Mouse (Mus musculus): Measurements from ENCODE around the gene Wipi2. TPM values are rescaled to one million over a fixed set of nuclear protein-coding genes. Genes with fewer than 3 reads are reported as not detected.

Wipi2 gene
- polyA plus RNA-seq, 1 experiment from 2014 or later: 60.9 TPM

DNA sequence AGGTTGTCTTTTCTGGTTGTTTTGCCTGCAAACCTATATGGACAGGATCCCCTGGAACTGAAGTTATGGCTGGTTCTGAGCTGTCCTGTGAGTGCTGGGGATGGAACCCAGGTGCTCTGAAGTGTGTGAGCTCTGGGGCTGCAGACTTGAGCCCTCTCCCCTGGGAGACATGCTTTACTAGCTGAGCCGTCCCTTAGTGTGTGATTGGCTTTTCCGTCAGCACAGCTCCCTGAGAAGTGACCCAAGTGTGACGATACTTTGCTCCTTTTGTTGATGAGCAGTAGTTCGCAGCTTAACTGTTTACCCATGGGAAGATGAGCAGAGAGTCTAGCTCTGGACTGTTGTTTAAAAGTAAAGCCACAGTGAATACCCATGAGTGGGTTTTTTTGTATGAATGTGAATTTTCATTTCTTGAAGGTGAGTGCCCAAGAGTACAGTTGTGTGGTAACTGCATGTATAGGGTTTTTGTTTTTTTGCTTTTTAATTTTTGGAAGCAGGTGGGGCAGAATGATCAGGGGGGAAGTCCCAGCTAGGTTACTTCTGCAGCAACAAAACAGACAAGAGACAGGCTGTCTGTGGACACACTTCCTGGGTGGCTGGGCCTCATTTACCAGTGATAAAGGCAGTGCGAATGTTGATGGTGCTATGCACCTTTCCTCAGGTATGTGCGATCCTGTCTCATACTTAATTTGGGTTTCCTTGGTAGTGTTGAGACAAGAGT is 14.0 kb downstream of the Wipi2 start:
- DNase-seq (ENCODE audit: low spot score): no peak
- WGBS: 78% methylated on average over 6 of the region's 6 CpGs
- H3K4me1 ChIP-seq: 0 out of 2 replicates have a peak, but pooled peaks cover 5% of the 10 kb centered on the region

DNA sequence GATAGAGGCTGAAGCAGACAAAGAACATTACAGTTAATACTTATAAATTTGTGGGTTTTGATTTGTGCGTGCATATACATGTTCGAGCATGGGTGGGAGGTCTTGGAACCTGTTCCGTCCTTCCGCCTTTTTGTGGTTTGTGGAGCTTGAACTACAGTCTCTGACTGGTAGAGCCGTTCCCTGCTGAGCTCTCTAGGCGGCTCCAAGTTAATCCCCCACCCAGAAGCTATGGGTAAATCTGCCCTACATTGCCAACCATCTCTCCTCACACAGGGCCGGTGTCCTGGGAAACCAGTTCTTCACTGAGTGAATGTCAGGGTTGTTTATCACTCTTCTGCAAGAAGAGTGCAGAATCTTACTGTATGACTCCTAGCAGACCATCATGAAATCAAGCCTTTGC is 20.7 kb downstream of the Wipi2 start:
- Histone ChIP-seq H3K27ac (replicated peaks) (peak overlapping the region; percentile 23; the same call in 1 of the 2 replicates), H3K4me1 (peaks cover 22% of the 10 kb centered on the region), H3K36me3 (peaks cover 36% of the 10 kb centered on the region), H3K4me3 (no peak overlapping the region), H3K27me3 (ENCODE audit: low read depth, poor library complexity, severe bottlenecking) (no peaks in the 10 kb centered on the region), H3K9me3 (replicated peaks) (no peaks in the 10 kb centered on the region)
- no peak for DNase-seq (ENCODE audit: low spot score)
- 71% methylated on average over 7 of the region's 7 CpGs for WGBS

More for the DNA sequence above, 14.0 kb downstream of the Wipi2 start:
- Histone ChIP-seq H3K27ac (replicated peaks) (no peak overlapping the region), H3K9me3 (replicated peaks) (no peaks in the 10 kb centered on the region), H3K36me3 (peaks cover 82% of the 10 kb centered on the region), H3K27me3 (ENCODE audit: low read depth, poor library complexity, severe bottlenecking) (no peaks in the 10 kb centered on the region), H3K4me3 (no peak overlapping the region)

DNA sequence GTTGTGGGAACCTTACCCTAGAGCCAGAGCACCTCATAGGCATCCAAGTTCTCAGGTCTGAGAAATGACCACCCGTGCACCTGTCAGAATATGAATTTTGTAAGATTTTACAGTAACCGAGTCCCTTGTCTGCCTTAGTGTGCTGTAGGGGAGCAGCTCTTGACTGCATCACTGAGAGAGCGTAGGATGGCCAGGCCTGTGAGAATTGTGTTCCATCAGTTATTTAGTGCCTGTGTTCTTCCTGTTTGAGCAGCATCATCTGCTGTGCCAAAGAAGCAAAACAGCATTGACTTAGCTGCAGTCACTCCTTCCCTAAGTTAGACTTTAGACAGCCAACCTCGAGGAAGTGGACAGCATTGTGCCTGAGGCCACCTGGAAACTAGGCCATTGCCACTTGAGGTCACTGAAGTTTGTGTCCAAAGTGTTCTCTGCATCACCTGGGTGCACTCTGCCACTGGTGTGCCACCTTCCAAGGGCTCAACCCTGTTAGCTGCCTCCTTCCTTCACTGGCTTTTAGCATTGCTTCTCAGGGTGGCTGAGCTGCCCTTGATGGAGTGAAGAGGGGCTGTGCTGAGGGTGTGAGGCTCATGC is 22.1 kb downstream of the Wipi2 start:
- Histone ChIP-seq H3K27me3 (ENCODE audit: low read depth, poor library complexity, severe bottlenecking) (no peaks in the 10 kb centered on the region), H3K27ac (replicated peaks) (peak overlapping the region; percentile 64), H3K9me3 (replicated peaks) (no peaks in the 10 kb centered on the region), H3K36me3 (peaks cover 27% of the 10 kb centered on the region), H3K4me1 (peaks cover 22% of the 10 kb centered on the region), H3K4me3 (no peak overlapping the region)
- no peak for DNase-seq (ENCODE audit: low spot score)
- WGBS: 94% methylated on average over 4 of the region's 4 CpGs

DNA sequence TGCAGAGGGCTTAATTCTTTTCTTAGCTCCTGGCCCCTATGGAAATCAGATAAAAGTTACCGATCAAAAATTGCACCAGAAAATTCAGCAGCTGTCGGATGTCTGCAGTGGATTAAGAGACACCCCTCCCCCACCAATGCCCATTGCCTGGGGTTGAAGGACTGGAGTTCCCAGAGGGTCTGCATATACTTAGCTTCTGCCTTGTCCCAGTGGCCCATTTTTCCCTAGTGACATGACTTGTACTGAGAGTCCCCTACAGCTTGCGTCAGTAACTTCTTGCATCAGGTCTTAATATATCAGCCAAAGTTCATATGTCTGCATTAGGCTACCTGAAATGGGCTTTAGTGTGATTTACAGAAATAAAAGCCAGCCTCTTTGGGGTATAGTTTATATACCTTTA is 22.9 kb downstream of the Wipi2 start:
- 68% methylated on average over 3 of the region's 3 CpGs for WGBS
- Histone ChIP-seq H3K27me3 (ENCODE audit: low read depth, poor library complexity, severe bottlenecking) (no peaks in the 10 kb centered on the region), H3K4me3 (no peak overlapping the region), H3K36me3 (peaks cover 29% of the 10 kb centered on the region), H3K4me1 (peaks cover 22% of the 10 kb centered on the region), H3K9me3 (replicated peaks) (no peaks in the 10 kb centered on the region), H3K27ac (replicated peaks) (peak overlapping the region; percentile 64; the same call in 1 of the 2 replicates)
- no peak for DNase-seq (ENCODE audit: low spot score)

DNA sequence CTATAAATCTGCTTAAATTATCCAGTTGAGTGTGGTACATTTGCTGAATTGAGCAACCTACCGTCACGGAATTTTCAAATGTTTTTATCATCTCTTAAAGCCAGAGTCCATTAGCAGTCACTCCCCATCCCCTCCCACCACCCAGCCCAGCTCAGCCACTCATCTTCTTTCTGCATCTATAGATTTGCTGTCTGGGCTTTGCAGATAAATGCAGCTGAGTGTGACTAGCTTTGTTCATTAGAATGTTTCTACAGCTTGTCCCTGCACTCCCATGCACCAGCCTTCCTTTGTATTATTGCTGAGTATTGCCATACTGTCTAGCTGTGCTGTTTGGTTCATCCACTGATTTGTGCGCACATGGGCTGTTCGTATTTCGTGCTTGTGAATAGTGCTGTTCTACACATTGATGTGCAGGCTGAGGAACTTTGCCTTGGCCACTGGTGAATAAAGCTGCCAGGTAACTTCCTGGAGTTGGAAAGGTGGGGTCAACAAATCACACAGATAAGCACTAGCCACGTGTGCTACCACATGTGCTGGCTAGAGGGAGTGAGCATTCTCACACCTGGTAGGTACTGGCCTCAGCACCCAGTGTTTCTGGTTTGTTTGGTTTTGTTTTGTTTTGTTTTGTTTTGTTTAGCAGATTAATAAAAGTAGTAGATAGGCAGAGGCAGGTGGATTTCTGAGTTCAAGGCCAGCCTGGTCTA is 23.4 kb downstream of the Wipi2 start:
- no peaks in the 10 kb centered on the region for H3K27me3 ChIP-seq (ENCODE audit: low read depth, poor library complexity, severe bottlenecking)
- H3K4me3 ChIP-seq: no peak overlapping the region
- DNase-seq (ENCODE audit: low spot score): no peak
- WGBS: 83% methylated on average over 6 of the region's 6 CpGs
- peaks cover 33% of the 10 kb centered on the region for H3K36me3 ChIP-seq
- peaks cover 22% of the 10 kb centered on the region for H3K4me1 ChIP-seq
- H3K9me3 ChIP-seq (replicated peaks): no peaks in the 10 kb centered on the region
- H3K27ac ChIP-seq (replicated peaks): no peak overlapping the region

DNA sequence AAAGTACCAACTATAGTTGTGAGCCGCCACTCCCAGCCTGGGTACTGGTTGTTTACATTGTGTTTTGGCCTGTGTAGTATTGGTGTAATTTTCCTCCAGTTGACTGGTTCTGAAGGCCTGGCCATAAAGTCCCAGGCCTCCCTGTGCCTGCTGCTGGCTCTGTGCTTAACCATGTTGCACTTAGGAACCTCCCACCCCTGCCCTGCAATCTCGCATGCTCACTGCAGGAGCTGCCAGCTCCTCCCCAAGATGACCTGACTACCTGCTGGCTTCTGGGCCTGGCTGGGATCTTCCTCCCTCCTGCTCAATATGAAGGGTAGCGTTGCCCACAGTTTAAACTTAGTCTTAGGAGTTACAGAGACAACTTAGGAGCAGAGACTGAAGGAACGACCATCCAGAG is 24.8 kb downstream of the Wipi2 start:
- Histone ChIP-seq H3K4me3 (no peak overlapping the region), H3K27ac (replicated peaks) (0 out of 2 replicates have a peak overlapping the region, but pooled peaks have one; percentile 38), H3K27me3 (ENCODE audit: low read depth, poor library complexity, severe bottlenecking) (no peaks in the 10 kb centered on the region), H3K9me3 (replicated peaks) (no peaks in the 10 kb centered on the region), H3K4me1 (peaks cover 22% of the 10 kb centered on the region), H3K36me3 (peaks cover 36% of the 10 kb centered on the region)
- DNase-seq (ENCODE audit: low spot score): no peak
- WGBS: 80% methylated on average over 4 of the region's 4 CpGs

DNA sequence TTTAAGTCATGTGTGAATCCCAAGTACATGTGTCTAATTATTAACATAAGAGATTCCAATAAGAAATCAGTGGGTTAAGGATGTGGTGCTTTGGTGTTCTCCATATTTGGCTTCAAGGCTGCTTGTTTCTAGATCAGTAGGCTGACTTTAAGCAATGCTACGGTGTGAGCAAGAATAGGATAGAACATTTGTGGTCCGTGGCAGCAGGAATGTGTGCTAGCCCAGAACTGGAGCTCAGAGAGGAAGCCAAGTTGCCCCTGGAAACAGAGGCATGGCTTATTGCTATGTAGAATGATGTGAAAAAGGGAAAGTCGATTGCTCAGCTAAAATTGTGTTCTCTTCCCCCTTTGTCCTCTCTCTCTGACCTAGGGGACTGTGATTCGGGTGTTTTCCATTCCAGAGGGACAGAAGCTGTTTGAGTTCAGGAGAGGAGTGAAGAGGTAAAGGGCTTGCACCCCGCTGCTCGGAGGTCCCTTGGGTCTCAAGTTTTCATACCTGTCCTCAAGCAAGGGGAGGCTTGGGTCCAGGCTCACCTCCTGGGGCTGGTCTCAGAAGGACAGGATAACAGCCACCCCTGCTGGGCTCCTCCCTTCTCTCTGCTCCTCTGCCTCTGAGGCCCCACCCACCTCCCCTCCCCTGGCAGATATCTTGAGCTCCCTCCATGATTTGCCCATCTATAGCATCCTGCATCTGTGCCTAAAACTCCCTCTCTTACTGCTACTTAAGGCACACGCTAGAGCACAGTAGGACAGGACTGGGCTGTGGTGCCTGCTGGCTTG is 33.3 kb downstream of the Wipi2 start:
- no peak overlapping the region for H3K4me3 ChIP-seq
- no peak overlapping the region for H3K27ac ChIP-seq (replicated peaks)
- DNase-seq (ENCODE audit: low spot score): no peak
- no peaks in the 10 kb centered on the region for H3K4me1 ChIP-seq
- no peaks in the 10 kb centered on the region for H3K9me3 ChIP-seq (replicated peaks)
- whole genome bisulfite sequencing: 86% methylated on average over 7 of the region's 7 CpGs
- H3K36me3 ChIP-seq: peaks cover 99% of the 10 kb centered on the region
- H3K27me3 ChIP-seq (ENCODE audit: low read depth, poor library complexity, severe bottlenecking): no peaks in the 10 kb centered on the region

DNA sequence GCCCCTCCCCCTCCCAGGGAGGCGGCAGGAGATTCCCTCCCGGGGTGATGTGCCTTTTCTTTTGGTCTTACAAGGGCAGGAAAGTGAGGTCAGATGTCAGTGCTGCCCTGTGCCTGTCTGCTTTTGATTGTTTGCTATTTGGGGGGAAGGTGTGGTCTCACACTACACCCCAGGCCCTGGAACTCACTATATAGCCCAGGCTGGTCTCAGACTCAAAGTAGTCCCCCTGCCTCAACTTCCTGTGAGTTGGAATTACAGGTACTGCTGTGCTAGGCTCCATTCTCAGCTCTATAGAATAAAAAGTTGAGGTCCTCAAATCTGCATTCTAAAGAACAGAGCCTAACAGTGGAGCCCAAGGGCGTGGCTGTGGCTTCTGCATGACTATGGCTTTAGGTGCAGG is 40.4 kb downstream of the Wipi2 start:
- Histone ChIP-seq H3K4me3 (no peak overlapping the region), H3K27ac (replicated peaks) (no peak overlapping the region), H3K36me3 (peaks cover 84% of the 10 kb centered on the region), H3K27me3 (ENCODE audit: low read depth, poor library complexity, severe bottlenecking) (no peaks in the 10 kb centered on the region), H3K9me3 (replicated peaks) (no peaks in the 10 kb centered on the region), H3K4me1 (peaks cover 5% of the 10 kb centered on the region; the same call in 1 of the 2 replicates)
- no peak for DNase-seq (ENCODE audit: low spot score)
- 44% methylated on average over 3 of the region's 3 CpGs for WGBS

DNA sequence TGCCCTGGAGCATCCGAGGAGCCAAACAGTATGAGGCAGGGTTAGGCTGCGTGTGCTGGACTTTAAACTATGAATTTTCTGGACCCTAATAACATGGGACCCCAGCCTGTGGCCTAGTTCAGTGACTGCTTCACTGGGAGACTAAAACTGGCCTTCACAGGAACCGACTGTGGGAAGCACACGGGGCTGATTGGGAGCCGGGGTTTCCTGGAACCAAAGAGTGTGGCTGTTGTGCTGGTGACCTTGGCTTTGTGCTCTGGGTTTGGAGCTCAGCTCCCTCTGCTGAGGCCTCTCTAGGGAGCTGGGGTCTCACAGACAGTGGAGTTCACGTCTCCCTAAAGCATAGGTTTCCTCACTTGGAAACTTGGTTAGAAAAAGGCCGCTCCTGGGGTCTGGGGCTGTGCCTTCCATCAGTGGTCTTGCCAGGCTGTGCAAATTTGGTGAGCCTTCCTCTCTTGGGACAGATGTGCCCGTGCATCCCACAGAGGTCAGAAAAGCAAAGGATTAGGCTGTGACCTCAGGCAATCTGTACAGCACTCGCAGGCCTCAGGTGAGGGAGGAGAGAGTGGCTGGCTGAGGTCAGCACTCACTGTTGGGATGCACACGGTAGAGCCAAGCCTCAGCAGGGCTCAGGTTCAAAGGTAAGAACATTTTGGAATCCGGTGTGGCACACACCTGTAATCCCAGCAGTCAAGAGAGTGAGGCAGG is 41.2 kb downstream of the Wipi2 start:
- DNase-seq (ENCODE audit: low spot score): no peak
- Histone ChIP-seq H3K36me3 (peaks cover 76% of the 10 kb centered on the region), H3K4me1 (peaks cover 11% of the 10 kb centered on the region; the same call in 1 of the 2 replicates), H3K4me3 (no peak overlapping the region), H3K9me3 (replicated peaks) (no peaks in the 10 kb centered on the region), H3K27ac (replicated peaks) (0 out of 2 replicates have a peak overlapping the region, but pooled peaks have one; percentile 7), H3K27me3 (ENCODE audit: low read depth, poor library complexity, severe bottlenecking) (no peaks in the 10 kb centered on the region)
- WGBS: 83% methylated on average over 11 of the region's 11 CpGs

DNA sequence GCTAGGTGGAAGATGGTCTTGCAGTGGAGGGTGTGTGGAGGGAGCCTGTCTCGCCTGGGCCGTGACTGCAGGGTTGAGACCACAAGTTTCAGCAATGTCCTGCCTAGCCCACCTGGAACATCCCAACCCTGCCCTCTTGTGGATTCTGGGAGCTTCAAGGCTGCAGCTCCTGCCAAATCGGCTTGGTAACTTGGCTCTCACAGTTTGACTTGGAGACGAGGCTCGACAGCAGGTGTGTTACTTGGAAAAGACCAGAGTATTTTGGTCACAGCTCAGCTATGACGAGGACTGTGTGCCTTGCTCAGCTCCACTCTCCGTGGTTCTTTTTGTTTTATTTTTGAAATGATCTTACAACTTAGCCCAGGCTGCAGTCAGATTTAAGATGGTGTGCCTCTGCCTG is 42.2 kb downstream of the Wipi2 start:
- Histone ChIP-seq H3K4me1 (peaks cover 11% of the 10 kb centered on the region; the same call in 1 of the 2 replicates), H3K27ac (replicated peaks) (no peak overlapping the region), H3K27me3 (ENCODE audit: low read depth, poor library complexity, severe bottlenecking) (no peaks in the 10 kb centered on the region), H3K9me3 (replicated peaks) (no peaks in the 10 kb centered on the region), H3K4me3 (no peak overlapping the region), H3K36me3 (peaks cover 66% of the 10 kb centered on the region)
- no peak for DNase-seq (ENCODE audit: low spot score)
- 84% methylated on average over 7 of the region's 7 CpGs for WGBS

DNA sequence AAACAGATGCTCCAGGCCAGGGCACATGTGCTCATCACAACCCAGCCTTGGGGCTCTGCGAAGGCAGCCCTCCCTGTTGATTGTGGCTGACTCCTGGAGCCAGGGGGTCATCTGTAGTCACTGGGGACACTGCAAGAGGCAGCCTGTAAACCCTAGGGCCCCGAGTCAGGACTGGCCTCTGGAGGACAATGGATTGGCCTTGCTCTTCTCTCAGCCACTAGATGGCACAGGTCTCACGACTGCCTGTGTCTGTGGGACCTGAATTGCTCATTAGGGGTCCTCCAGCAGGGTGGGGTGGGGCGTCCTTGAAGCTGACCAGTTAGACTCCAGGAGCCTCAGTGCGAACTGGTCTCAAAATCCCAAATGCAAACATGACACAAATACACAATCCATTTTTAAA is 45.6 kb downstream of the Wipi2 start:
- 25% methylated on average over 5 of the region's 5 CpGs for WGBS
- Histone ChIP-seq H3K27ac (replicated peaks) (peak overlapping the region; percentile 62), H3K9me3 (replicated peaks) (no peaks in the 10 kb centered on the region), H3K4me3 (no peak overlapping the region), H3K4me1 (peaks cover 12% of the 10 kb centered on the region), H3K36me3 (peaks cover 32% of the 10 kb centered on the region), H3K27me3 (ENCODE audit: low read depth, poor library complexity, severe bottlenecking) (no peaks in the 10 kb centered on the region)
- DNase-seq (ENCODE audit: low spot score): peak; percentile 40

DNA sequence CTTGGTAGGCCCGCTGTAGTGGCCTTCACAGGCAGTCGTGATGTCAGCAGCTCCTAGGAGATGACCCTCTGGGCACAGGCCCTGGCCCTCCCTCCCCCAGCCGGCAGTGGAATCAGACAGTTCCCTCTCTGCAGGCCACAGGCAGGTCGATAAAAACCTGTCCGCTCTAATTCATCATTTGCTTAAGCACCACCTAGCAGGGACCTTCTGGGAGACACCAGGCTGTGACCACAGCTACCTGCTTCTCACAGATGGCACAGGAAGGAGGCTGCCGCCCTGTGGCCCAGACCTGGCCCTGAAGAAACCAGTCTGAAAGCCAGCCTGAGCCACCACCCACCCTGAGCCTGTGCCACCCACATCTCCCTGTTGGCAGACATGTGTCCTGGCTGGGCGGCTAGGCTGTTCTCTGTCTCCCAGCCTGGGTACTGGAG is 50.7 kb downstream of the Wipi2 start:
- Histone ChIP-seq H3K4me1 (peaks cover 13% of the 10 kb centered on the region), H3K4me3 (no peak overlapping the region), H3K36me3 (no peaks in the 10 kb centered on the region), H3K9me3 (replicated peaks) (peaks cover 6% of the 10 kb centered on the region), H3K27me3 (ENCODE audit: low read depth, poor library complexity, severe bottlenecking) (no peaks in the 10 kb centered on the region), H3K27ac (replicated peaks) (peak overlapping the region; percentile 47; the same call in 1 of the 2 replicates)
- WGBS: 69% methylated on average over 7 of the region's 7 CpGs
- no peak for DNase-seq (ENCODE audit: low spot score)
